Mouse (Mus musculus) erythroblast, embryonic 14.5 days (primary cell): ENCODE data around the gene Wnt3a.

Experiments used
- GATA1 ChIP-seq: IDR thresholded peaks from 2 replicates; pipeline ENCODE4 v1.6.1; 2012; ENCODE audit warnings: low read length, inconsistent platforms, mixed read lengths
- TAL1 ChIP-seq: IDR thresholded peaks from 3 replicates; pipeline ENCODE4 v1.6.1; 2012; ENCODE audit warnings: low read length, inconsistent platforms, mixed read lengths

DNA sequence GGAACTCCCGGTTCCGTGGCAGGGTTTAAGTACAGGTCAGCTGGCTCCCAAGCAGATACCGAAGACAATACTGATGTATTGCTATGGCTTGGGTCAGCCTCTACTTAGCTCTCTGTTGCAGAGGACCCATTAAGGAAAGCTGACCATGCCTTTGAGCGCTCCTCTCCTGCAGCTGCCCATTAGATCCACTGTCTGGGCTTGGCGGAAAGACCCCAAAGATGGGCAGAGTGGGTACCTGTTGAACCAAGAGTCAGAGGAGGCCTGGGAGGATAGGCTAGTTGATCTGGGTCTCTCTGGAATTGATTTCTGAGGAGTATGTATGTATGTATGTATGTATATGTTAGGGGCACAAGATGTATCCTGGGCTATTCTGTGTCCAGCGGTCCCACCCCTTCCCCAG is 18.1 kb upstream of the Wnt3a start:
- TF ChIP-seq TAL1 (no peak), GATA1 (no peak)
